Mouse (Mus musculus): Measurements from ENCODE around the gene Prim1. TPM values are rescaled to one million over a fixed set of nuclear protein-coding genes. Genes with fewer than 3 reads are reported as not detected.

The Prim1 gene
- polyA plus RNA-seq, 1 experiment from 2014 or later: 85.8 TPM

- no peak for ATAC-seq (replicated peaks; ENCODE audit: low FRiP score, low TSS enrichment, low read depth)
Observed at GRCm38 (mm10) chr10:127985601-127986000, 29.4 kb upstream of the Prim1 start.

GRCm38 (mm10) chr10:127996690-127997089 lies 18.3 kb upstream of the Prim1 start:
- no peak overlapping the region for H3K4me3 ChIP-seq (ENCODE audit: low read depth, low read length)
- no peak overlapping the region for H3K4me2 ChIP-seq (ENCODE audit: low read length)
- no peak for DNase-seq (ENCODE audit: low spot score)
- no peaks in the 10 kb centered on the region for H3K4me1 ChIP-seq (replicated peaks; ENCODE audit: control insufficient read depth, insufficient read depth, low read length)
- H3K27ac ChIP-seq (ENCODE audit: low read depth): no peak overlapping the region
- H3K36me3 ChIP-seq (ENCODE audit: control insufficient read depth, insufficient read depth, low read length): no peaks in the 10 kb centered on the region
- no peak overlapping the region for H3K9ac ChIP-seq (ENCODE audit: low read length)
- H3K27me3 ChIP-seq (replicated peaks; ENCODE audit: control insufficient read depth, insufficient read depth, low read length): no peaks in the 10 kb centered on the region
- ATAC-seq (replicated peaks; ENCODE audit: low FRiP score, low TSS enrichment, low read depth): no peak
- 91% methylated on average over 3 of the region's 3 CpGs for WGBS
- no peaks in the 10 kb centered on the region for H3K9me3 ChIP-seq (ENCODE audit: control insufficient read depth, low read length)

More at GRCm38 (mm10) chr10:127985601-127986000, 29.4 kb upstream of the Prim1 start:
- DNase-seq (ENCODE audit: low spot score): no peak
- no peaks in the 10 kb centered on the region for H3K9me3 ChIP-seq (ENCODE audit: control insufficient read depth, low read length)
- H3K9ac ChIP-seq (ENCODE audit: low read length): no peak overlapping the region
- H3K4me2 ChIP-seq (ENCODE audit: low read length): no peak overlapping the region
- no peak overlapping the region for H3K27ac ChIP-seq (ENCODE audit: low read depth)
- no peaks in the 10 kb centered on the region for H3K36me3 ChIP-seq (ENCODE audit: control insufficient read depth, insufficient read depth, low read length)
- no peaks in the 10 kb centered on the region for H3K27me3 ChIP-seq (replicated peaks; ENCODE audit: control insufficient read depth, insufficient read depth, low read length)
- H3K4me1 ChIP-seq (replicated peaks; ENCODE audit: control insufficient read depth, insufficient read depth, low read length): no peaks in the 10 kb centered on the region
- no peak overlapping the region for H3K4me3 ChIP-seq (ENCODE audit: low read depth, low read length)
- WGBS: 71% methylated on average over 8 of the region's 8 CpGs

- Histone ChIP-seq H3K9ac (ENCODE audit: low read length) (no peak overlapping the region), H3K4me2 (ENCODE audit: low read length) (no peak overlapping the region), H3K27ac (ENCODE audit: low read depth) (no peak overlapping the region), H3K36me3 (ENCODE audit: control insufficient read depth, insufficient read depth, low read length) (no peaks in the 10 kb centered on the region), H3K27me3 (replicated peaks; ENCODE audit: control insufficient read depth, insufficient read depth, low read length) (no peaks in the 10 kb centered on the region), H3K4me3 (ENCODE audit: low read depth, low read length) (no peak overlapping the region), H3K4me1 (replicated peaks; ENCODE audit: control insufficient read depth, insufficient read depth, low read length) (no peaks in the 10 kb centered on the region), H3K9me3 (ENCODE audit: control insufficient read depth, low read length) (no peaks in the 10 kb centered on the region)
- WGBS: 95% methylated on average over 1 of the region's 1 CpGs
- ATAC-seq (replicated peaks; ENCODE audit: low FRiP score, low TSS enrichment, low read depth) (no peak), DNase-seq (ENCODE audit: low spot score) (no peak)
Observed at GRCm38 (mm10) chr10:127998260-127998659, 16.7 kb upstream of the Prim1 start.

- Histone ChIP-seq H3K4me2 (ENCODE audit: low read length) (no peak overlapping the region), H3K27me3 (replicated peaks; ENCODE audit: control insufficient read depth, insufficient read depth, low read length) (no peaks in the 10 kb centered on the region), H3K4me3 (ENCODE audit: low read depth, low read length) (no peak overlapping the region), H3K9ac (ENCODE audit: low read length) (no peak overlapping the region), H3K4me1 (replicated peaks; ENCODE audit: control insufficient read depth, insufficient read depth, low read length) (no peaks in the 10 kb centered on the region), H3K9me3 (ENCODE audit: control insufficient read depth, low read length) (no peaks in the 10 kb centered on the region), H3K36me3 (ENCODE audit: control insufficient read depth, insufficient read depth, low read length) (no peaks in the 10 kb centered on the region), H3K27ac (ENCODE audit: low read depth) (no peak overlapping the region)
- WGBS: 54% methylated on average over 3 of the region's 3 CpGs
- ATAC-seq (replicated peaks; ENCODE audit: low FRiP score, low TSS enrichment, low read depth): no peak
- DNase-seq (ENCODE audit: low spot score): no peak
Observed at GRCm38 (mm10) chr10:128003281-128003801, 11.6 kb upstream of the Prim1 start.

- Histone ChIP-seq H3K36me3 (ENCODE audit: control insufficient read depth, insufficient read depth, low read length) (no peaks in the 10 kb centered on the region), H3K9ac (ENCODE audit: low read length) (no peak overlapping the region), H3K4me3 (ENCODE audit: low read depth, low read length) (no peak overlapping the region), H3K9me3 (ENCODE audit: control insufficient read depth, low read length) (no peaks in the 10 kb centered on the region), H3K27ac (ENCODE audit: low read depth) (no peak overlapping the region), H3K4me2 (ENCODE audit: low read length) (no peak overlapping the region), H3K4me1 (replicated peaks; ENCODE audit: control insufficient read depth, insufficient read depth, low read length) (no peaks in the 10 kb centered on the region), H3K27me3 (replicated peaks; ENCODE audit: control insufficient read depth, insufficient read depth, low read length) (no peaks in the 10 kb centered on the region)
- WGBS: 82% methylated on average over 10 of the region's 10 CpGs
- no peak for ATAC-seq (replicated peaks; ENCODE audit: low FRiP score, low TSS enrichment, low read depth)
- no peak for DNase-seq (ENCODE audit: low spot score)
Observed at GRCm38 (mm10) chr10:128004918-128005317, 10.1 kb upstream of the Prim1 start.

- 78% methylated on average over 8 of the region's 8 CpGs for WGBS
Observed at GRCm38 (mm10) chr10:128005479-128005878, 9.5 kb upstream of the Prim1 start.

GRCm38 (mm10) chr10:128007446-128007845 lies 7.5 kb upstream of the Prim1 start, which contains the start of gene Hsd17b6:
Hsd17b6 (minus strand) TSS chr10:128007611.
- Histone ChIP-seq H3K4me2 (ENCODE audit: low read length) (no peak within 1 kb of the TSS), H3K9me3 (ENCODE audit: control insufficient read depth, low read length) (no peaks in the 10 kb centered on the region), H3K27me3 (replicated peaks; ENCODE audit: control insufficient read depth, insufficient read depth, low read length) (no peaks in the 10 kb centered on the region), H3K27ac (ENCODE audit: low read depth) (no peak within 1 kb of the TSS), H3K9ac (ENCODE audit: low read length) (no peak within 1 kb of the TSS), H3K36me3 (ENCODE audit: control insufficient read depth, insufficient read depth, low read length) (no peaks in the 10 kb centered on the region), H3K4me1 (replicated peaks; ENCODE audit: control insufficient read depth, insufficient read depth, low read length) (no peaks in the 10 kb centered on the region), H3K4me3 (ENCODE audit: low read depth, low read length) (no peak within 1 kb of the TSS)
- ATAC-seq (replicated peaks; ENCODE audit: low FRiP score, low TSS enrichment, low read depth): no peak
- DNase-seq (ENCODE audit: low spot score): no peak
- 91% methylated on average over 1 of the region's 1 CpGs for WGBS

More at GRCm38 (mm10) chr10:128005479-128005878, 9.5 kb upstream of the Prim1 start:
- Histone ChIP-seq H3K4me1 (replicated peaks; ENCODE audit: control insufficient read depth, insufficient read depth, low read length) (no peaks in the 10 kb centered on the region), H3K9ac (ENCODE audit: low read length) (no peak overlapping the region), H3K36me3 (ENCODE audit: control insufficient read depth, insufficient read depth, low read length) (no peaks in the 10 kb centered on the region), H3K27me3 (replicated peaks; ENCODE audit: control insufficient read depth, insufficient read depth, low read length) (no peaks in the 10 kb centered on the region), H3K4me3 (ENCODE audit: low read depth, low read length) (no peak overlapping the region), H3K4me2 (ENCODE audit: low read length) (no peak overlapping the region), H3K9me3 (ENCODE audit: control insufficient read depth, low read length) (no peaks in the 10 kb centered on the region), H3K27ac (ENCODE audit: low read depth) (no peak overlapping the region)
- ATAC-seq (replicated peaks; ENCODE audit: low FRiP score, low TSS enrichment, low read depth) (peak; percentile 38; the same call in 1 of the 2 replicates), DNase-seq (ENCODE audit: low spot score) (no peak)

GRCm38 (mm10) chr10:128008207-128008889 lies 6.6 kb upstream of the Prim1 start:
- Histone ChIP-seq H3K27ac (ENCODE audit: low read depth) (no peak overlapping the region), H3K9me3 (ENCODE audit: control insufficient read depth, low read length) (no peaks in the 10 kb centered on the region), H3K4me3 (ENCODE audit: low read depth, low read length) (no peak overlapping the region), H3K4me2 (ENCODE audit: low read length) (no peak overlapping the region), H3K27me3 (replicated peaks; ENCODE audit: control insufficient read depth, insufficient read depth, low read length) (no peaks in the 10 kb centered on the region), H3K36me3 (ENCODE audit: control insufficient read depth, insufficient read depth, low read length) (no peaks in the 10 kb centered on the region), H3K4me1 (replicated peaks; ENCODE audit: control insufficient read depth, insufficient read depth, low read length) (no peaks in the 10 kb centered on the region), H3K9ac (ENCODE audit: low read length) (no peak overlapping the region)
- ATAC-seq (replicated peaks; ENCODE audit: low FRiP score, low TSS enrichment, low read depth): peak; percentile 66
- WGBS: 11% methylated on average over 4 of the region's 4 CpGs
- peak; percentile 94 for DNase-seq (ENCODE audit: low spot score)

GRCm38 (mm10) chr10:128009735-128010134 lies 5.2 kb upstream of the Prim1 start:
- H3K9ac ChIP-seq (ENCODE audit: low read length): no peak overlapping the region
- H3K36me3 ChIP-seq (ENCODE audit: control insufficient read depth, insufficient read depth, low read length): no peaks in the 10 kb centered on the region
- H3K4me1 ChIP-seq (replicated peaks; ENCODE audit: control insufficient read depth, insufficient read depth, low read length): no peaks in the 10 kb centered on the region
- DNase-seq (ENCODE audit: low spot score) (no peak), ATAC-seq (replicated peaks; ENCODE audit: low FRiP score, low TSS enrichment, low read depth) (no peak)
- no peaks in the 10 kb centered on the region for H3K9me3 ChIP-seq (ENCODE audit: control insufficient read depth, low read length)
- H3K27ac ChIP-seq (ENCODE audit: low read depth): no peak overlapping the region
- H3K4me3 ChIP-seq (ENCODE audit: low read depth, low read length): no peak overlapping the region
- no peaks in the 10 kb centered on the region for H3K27me3 ChIP-seq (replicated peaks; ENCODE audit: control insufficient read depth, insufficient read depth, low read length)
- 87% methylated on average over 5 of the region's 5 CpGs for WGBS
- no peak overlapping the region for H3K4me2 ChIP-seq (ENCODE audit: low read length)

All from intestine, embryonic 14.5 days (tissue).